In genomic region chr6:55410977-55411376, GRCm38 (mm10) we compare ENCODE assay signal across 24 mouse cellular contexts. TPM values are rescaled to one million over a fixed set of nuclear protein-coding genes. Genes with fewer than 3 reads are reported as not detected.
A peak's percentile ranks its signal among the peaks of the same experiment; 100 is the strongest.
DNase-seq lines count a peak whose midpoint lies in the region; ATAC-seq and TF ChIP-seq lines count a peak whose summit lies in the region.
"Had no signal": no experiment of that assay in that cellular context is flagged by ENCODE, and none has a peak within 500 bp of the region (broad histone marks: within the 10 kb centered on the region; RNA-seq: fewer than 3 reads in every experiment).

No protein-coding gene starts in this region.

- no peak for TF ChIP-seq CTCF in gastrocnemius, adult 2 months (IDR thresholded peaks at IDR 0.05)
- no peak for TF ChIP-seq CTCF in olfactory bulb, adult 2 months (IDR thresholded peaks at IDR 0.05; ENCODE audit: insufficient read depth, low read depth, low read length)

- peak overlapping the region; percentile 71 for H3K27ac ChIP-seq in gastrocnemius, adult 2 months
- 0 out of 2 replicates have a peak overlapping the region, but pooled peaks have one; percentile 47 for H3K27ac ChIP-seq in kidney, embryonic 15.5 days
- H3K27ac ChIP-seq in olfactory bulb, adult 2 months (ENCODE audit: insufficient read depth, low read depth, low read length), result peak overlapping the region; percentile 57; the same call in 1 of the 2 replicates
- no peak overlapping the region for H3K27ac ChIP-seq in forebrain, embryonic 15.5 days (replicated peaks)
- H3K27ac ChIP-seq: heart, embryonic 13.5 days; limb, embryonic 12.5 days; liver, embryonic 15.5 days; macrophage; neural tube, embryonic 13.5 days had no signal

- no peak overlapping the region for H3K4me3 ChIP-seq in gastrocnemius, adult 2 months
- no peak overlapping the region for H3K4me3 ChIP-seq in kidney, embryonic 15.5 days (replicated peaks)
- no peak overlapping the region for H3K4me3 ChIP-seq in olfactory bulb, adult 2 months (ENCODE audit: insufficient read depth, low read depth, low read length)
- H3K4me3 ChIP-seq in forebrain, embryonic 15.5 days, result no peak overlapping the region
- H3K4me3 ChIP-seq: heart, embryonic 13.5 days; limb, embryonic 12.5 days; liver, embryonic 15.5 days; neural tube, embryonic 13.5 days had no signal

- no peak for TF ChIP-seq POLR2A in olfactory bulb, adult 2 months (IDR thresholded peaks at IDR 0.05; ENCODE audit: insufficient read depth, low read depth, low read length)

- 52% methylated on average over 5 of the region's 5 CpGs for WGBS in kidney, embryonic 15.5 days
- WGBS in olfactory bulb, adult 2 months, result 65% methylated on average over 5 of the region's 5 CpGs
- 87% methylated on average over 5 of the region's 5 CpGs for WGBS in forebrain, embryonic 15.5 days

- ATAC-seq in kidney, embryonic 15.5 days (replicated peaks; ENCODE audit: low FRiP score), result no peak
- ATAC-seq in forebrain, embryonic 15.5 days (replicated peaks), result no peak
- ATAC-seq: intestine, postnatal 0 days had no signal

- H3K4me2 ChIP-seq in kidney, embryonic 15.5 days, result no peak overlapping the region
- no peak overlapping the region for H3K4me2 ChIP-seq in forebrain, embryonic 15.5 days (replicated peaks)
- H3K4me2 ChIP-seq: heart, embryonic 13.5 days; limb, embryonic 12.5 days; liver, embryonic 15.5 days; midbrain, embryonic 11.5 days; neural tube, embryonic 13.5 days had no signal

- H3K36me3 ChIP-seq in kidney, embryonic 15.5 days, result no peaks in the 10 kb centered on the region
- H3K36me3 ChIP-seq in forebrain, embryonic 15.5 days, result no peaks in the 10 kb centered on the region
- H3K36me3 ChIP-seq: heart, embryonic 13.5 days; limb, embryonic 12.5 days; liver, embryonic 15.5 days; neural tube, embryonic 13.5 days had no signal

- no peaks in the 10 kb centered on the region for H3K27me3 ChIP-seq in kidney, embryonic 15.5 days
- H3K27me3 ChIP-seq in forebrain, embryonic 15.5 days, result no peaks in the 10 kb centered on the region
- H3K27me3 ChIP-seq: heart, embryonic 13.5 days; limb, embryonic 12.5 days; liver, embryonic 15.5 days; neural tube, embryonic 13.5 days had no signal

- no peaks in the 10 kb centered on the region for H3K9me3 ChIP-seq in kidney, embryonic 15.5 days (replicated peaks)
- no peaks in the 10 kb centered on the region for H3K9me3 ChIP-seq in forebrain, embryonic 15.5 days
- H3K9me3 ChIP-seq: heart, embryonic 13.5 days; limb, embryonic 12.5 days; liver, embryonic 15.5 days; neural tube, embryonic 13.5 days had no signal

- no peak for DNase-seq in gastrocnemius, adult 2 months
- no peak for DNase-seq in gastrocnemius, postnatal 10 days
- DNase-seq in kidney, adult 11 months, result no peak
- peak; percentile 29 for DNase-seq in lung, postnatal 36 days
- DNase-seq in lung, adult 18-20 months, result no peak
- DNase-seq: adrenal gland, postnatal 36 days; B cell, adult 2 months; cerebellum, adult 9-10 months; layer of hippocampus, adult 9-11 months; right cerebral cortex, postnatal 14 days; thymus, postnatal 14 days had no signal

- peaks cover 8% of the 10 kb centered on the region for H3K4me1 ChIP-seq in kidney, embryonic 15.5 days
- H3K4me1 ChIP-seq in olfactory bulb, adult 2 months (ENCODE audit: control insufficient read depth, insufficient read depth, low read length), result peaks cover 17% of the 10 kb centered on the region
- H3K4me1 ChIP-seq in forebrain, embryonic 15.5 days, result peaks cover 11% of the 10 kb centered on the region
- H3K4me1 ChIP-seq: liver, embryonic 15.5 days had no signal

- H3K9ac ChIP-seq in kidney, embryonic 15.5 days, result no peak overlapping the region
- no peak overlapping the region for H3K9ac ChIP-seq in forebrain, embryonic 15.5 days (replicated peaks)
- H3K9ac ChIP-seq: heart, embryonic 13.5 days; limb, embryonic 12.5 days; liver, embryonic 15.5 days; neural tube, embryonic 13.5 days had no signal

- intact Hi-C loops in gastrocnemius, adult 2 months (cut with DNase I), result no loop called here

RNA-seq across cellular contexts. Expression of gene Ghrhr, which starts 34.9 kb away (rescaled TPM):
- not detected for total RNA-seq in gastrocnemius, adult 2 months (2021)
- not detected for total RNA-seq in gastrocnemius, postnatal 10 days (2021)
- polyA plus RNA-seq in kidney, embryonic 15.5 days (2015; fragmentation: Nextera tagmentation; extraction: Ambion mirVana), result 0.05 TPM in 1 of 2 replicates, not detected in the other
- polyA plus RNA-seq in olfactory bulb, adult 2 months (2012; ENCODE audit: insufficient read depth, insufficient read length, low replicate concordance, missing spikeins), result not detected in 2 replicates
- not detected in 2 replicates for polyA plus RNA-seq in forebrain, embryonic 15.5 days (2015; fragmentation: Nextera tagmentation; extraction: Ambion mirVana)
- total RNA-seq: adrenal gland, postnatal 36 days; monocyte, adult 5-6 weeks had no signal
- polyA plus RNA-seq: embryonic facial prominence, embryonic 14.5 days; heart, embryonic 13.5 days; hindbrain, embryonic 16.5 days; intestine, postnatal 0 days; limb, embryonic 12.5 days; macrophage; midbrain, embryonic 11.5 days; neural tube, embryonic 13.5 days had no signal

RNA-seq across cellular contexts. Expression of gene Adcyap1r1, which starts 40.8 kb away (rescaled TPM):
- total RNA-seq in gastrocnemius, adult 2 months (2021), result under 1 TPM; 0.87 to 0.92 TPM
- 1 to 10 TPM; 4.1 to 7.5 TPM for total RNA-seq in gastrocnemius, postnatal 10 days (2021)
- polyA plus RNA-seq in kidney, embryonic 15.5 days (2015; fragmentation: Nextera tagmentation; extraction: Ambion mirVana), result 3.1 and 3.4 TPM in 2 replicates
- not detected in 2 replicates for polyA plus RNA-seq in olfactory bulb, adult 2 months (2012; ENCODE audit: insufficient read depth, insufficient read length, low replicate concordance, missing spikeins)
- 31.5 and 32.1 TPM in 2 replicates for polyA plus RNA-seq in forebrain, embryonic 15.5 days (2015; fragmentation: Nextera tagmentation; extraction: Ambion mirVana)
- total RNA-seq: monocyte, adult 5-6 weeks had no signal
- polyA plus RNA-seq: macrophage had no signal
